Mouse (Mus musculus) myocyte (in vitro differentiated cells): ENCODE results near the gene Nxf1. TPM values are rescaled to one million over a fixed set of nuclear protein-coding genes. Genes with fewer than 3 reads are reported as not detected.

Experiments used
- H3K27me3 ChIP-seq: one replicate; pipeline ENCODE4 v1.6.1; 2011; ENCODE audit not compliant: control insufficient read depth, insufficient read depth, insufficient read length
- H3K36me3 ChIP-seq: one replicate; pipeline ENCODE4 v1.6.1; 2011; ENCODE audit not compliant: control insufficient read depth, insufficient read depth
- H3K4me2 ChIP-seq: one replicate; pipeline ENCODE4 v1.6.1; 2011; ENCODE audit warnings: low read depth, control low read depth
- H3K4me3 ChIP-seq: one replicate; pipeline ENCODE4 v1.5.1; 2011; ENCODE audit warnings: mild to moderate bottlenecking, control low read depth, moderate library complexity
- H3K79me2 ChIP-seq: one replicate; pipeline ENCODE4 v1.6.1; 2011; ENCODE audit not compliant: control insufficient read depth, insufficient read depth
- H3ac ChIP-seq: one replicate; pipeline ENCODE4 v1.6.1; 2011; ENCODE audit not compliant: control insufficient read depth, insufficient read length
- CEBPB ChIP-seq: IDR thresholded peaks from 2 replicates; pipeline ENCODE4 v1.6.1; 2011; ENCODE audit warnings: mild to moderate bottlenecking, moderate library complexity; ENCODE audit not compliant: poor library complexity, insufficient read depth, severe bottlenecking
- E2F4 ChIP-seq: IDR thresholded peaks from one replicate; pipeline ENCODE4 v1.6.1; 2011; ENCODE audit warnings: mild to moderate bottlenecking, control low read depth, moderate library complexity; ENCODE audit not compliant: insufficient read depth
- MAX ChIP-seq: IDR thresholded peaks from one replicate; pipeline ENCODE4 v1.6.1; 2011; ENCODE audit warnings: low read depth, mild to moderate bottlenecking, control low read depth
- MYOD1 ChIP-seq, 3 experiments: IDR thresholded peaks; one replicate each; pipeline ENCODE4 v1.6.1; 2011; ENCODE audit warnings: control low read depth in 2 of 3, low read depth in 2 of 3, mild to moderate bottlenecking in 2 of 3, moderate library complexity in 1 of 3; ENCODE audit not compliant: insufficient read length in 2 of 3, control insufficient read depth in 1 of 3
- MYOG ChIP-seq, 3 experiments: IDR thresholded peaks; one replicate each; pipeline ENCODE4 v1.6.1; 2011; ENCODE audit warnings: control low read depth in 2 of 3, low read depth in 2 of 3, mild to moderate bottlenecking in 2 of 3; ENCODE audit not compliant: insufficient read length in 2 of 3, control insufficient read depth in 1 of 3, insufficient read depth in 1 of 3
- POLR2A ChIP-seq: IDR thresholded peaks from one replicate; pipeline ENCODE4 v1.6.1; 2011; ENCODE audit warnings: low read depth, mild to moderate bottlenecking, control low read depth, moderate library complexity; ENCODE audit not compliant: insufficient read length
- POLR2AphosphoS2 ChIP-seq: IDR thresholded peaks from one replicate; pipeline ENCODE4 v1.6.1; 2011; ENCODE audit warnings: low read depth, control low read depth; ENCODE audit not compliant: insufficient read length
- REST ChIP-seq: IDR thresholded peaks from one replicate; pipeline ENCODE4 v1.6.1; 2011; ENCODE audit warnings: mild to moderate bottlenecking, control low read depth, moderate library complexity; ENCODE audit not compliant: insufficient read depth, insufficient read length
- SRF ChIP-seq: IDR thresholded peaks from one replicate; pipeline ENCODE4 v1.6.1; 2011; ENCODE audit warnings: low read depth; ENCODE audit not compliant: control insufficient read depth, insufficient read length
- TCF12 ChIP-seq: IDR thresholded peaks from one replicate; pipeline ENCODE4 v1.6.1; 2011; ENCODE audit warnings: mild to moderate bottlenecking, control low read depth; ENCODE audit not compliant: poor library complexity, insufficient read depth, severe bottlenecking
- TCF3 ChIP-seq: IDR thresholded peaks from one replicate; pipeline ENCODE4 v1.6.1; 2011; ENCODE audit warnings: low read depth, control low read depth; ENCODE audit not compliant: insufficient read length
- USF1 ChIP-seq: IDR thresholded peaks from one replicate; pipeline ENCODE4 v1.6.1; 2011; ENCODE audit warnings: low read depth, mild to moderate bottlenecking, control low read depth, moderate library complexity
- polyA plus RNA-seq: library from polyadenylated mRNA; unstranded; fragments of >200 nt; fragmentation: generic; extraction: Trizol; gene quantifications from one replicate; pipeline ENCODE4 v1.2.1, GENCODE M21; 2012; ENCODE audit warnings: missing spikeins

Gene Nxf1
- polyA plus RNA-seq, 1 experiment: 64.3 TPM

GRCm38 (mm10) chr19:8757471-8757998, 662 bp downstream of the Nxf1 start:
- peaks cover 19% of the 10 kb centered on the region for H3K36me3 ChIP-seq
- peak overlapping the region; percentile 92 for H3K4me2 ChIP-seq
- H3ac ChIP-seq: peak overlapping the region; percentile 96
- no peak for TF ChIP-seq POLR2AphosphoS2
- no peak for TF ChIP-seq CEBPB
- TF ChIP-seq USF1: no peak
- no peak for TF ChIP-seq SRF
- TF ChIP-seq MAX: no peak
- no peak for TF ChIP-seq MYOD1 (IDR thresholded peaks at IDR 0.05; ENCODE audit: control insufficient read depth in 1 of 3, insufficient read length in 2 of 3, low read depth in 2 of 3)
- no peak for TF ChIP-seq REST
- TF ChIP-seq MYOG (IDR thresholded peaks at IDR 0.05; ENCODE audit: control insufficient read depth in 1 of 3, insufficient read depth in 1 of 3, insufficient read length in 2 of 3, low read depth in 2 of 3): no peak
- TF ChIP-seq TCF12: no peak
- H3K27me3 ChIP-seq: no peaks in the 10 kb centered on the region
- H3K79me2 ChIP-seq: peaks cover 70% of the 10 kb centered on the region
- peak overlapping the region; percentile 77 for H3K4me3 ChIP-seq

DNA sequence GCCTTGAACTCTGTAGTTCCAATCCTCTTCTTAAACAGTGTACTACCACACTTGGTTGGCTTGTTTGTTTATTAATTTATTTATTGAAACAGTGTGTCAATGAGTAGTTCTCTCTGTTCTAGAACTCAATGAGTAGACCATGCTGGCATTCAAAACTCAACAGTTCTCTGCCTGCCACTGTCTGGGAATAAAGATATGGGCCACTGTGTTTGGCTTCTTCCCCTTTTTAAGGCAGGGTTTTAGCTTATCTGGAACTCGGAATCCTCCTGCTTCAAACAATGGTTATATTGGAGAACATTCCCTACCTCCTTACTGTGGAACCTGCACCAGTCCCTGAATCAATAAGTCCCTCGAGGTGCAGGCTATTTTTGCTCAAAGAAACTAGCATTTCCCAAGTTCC, 2.0 kb downstream of the Nxf1 start:
- TF ChIP-seq USF1 (no peak), REST (no peak)
- no peaks in the 10 kb centered on the region for H3K27me3 ChIP-seq
- H3K36me3 ChIP-seq: peaks cover 10% of the 10 kb centered on the region
- H3ac ChIP-seq: no peak overlapping the region
- H3K79me2 ChIP-seq: peaks cover 70% of the 10 kb centered on the region
- H3K4me3 ChIP-seq: no peak overlapping the region
- H3K4me2 ChIP-seq: peak overlapping the region; percentile 92

GRCm38 (mm10) chr19:8760757-8761156, 3.9 kb downstream of the Nxf1 start:
- no peaks in the 10 kb centered on the region for H3K27me3 ChIP-seq
- H3ac ChIP-seq: no peak overlapping the region
- no peak overlapping the region for H3K4me3 ChIP-seq
- TF ChIP-seq MYOG (IDR thresholded peaks at IDR 0.05; ENCODE audit: control insufficient read depth in 1 of 3, insufficient read depth in 1 of 3, insufficient read length in 2 of 3, low read depth in 2 of 3) (no peak), POLR2A (no peak), SRF (no peak), REST (no peak), CEBPB (no peak), USF1 (no peak)
- H3K36me3 ChIP-seq: peaks cover 20% of the 10 kb centered on the region
- H3K79me2 ChIP-seq: peaks cover 59% of the 10 kb centered on the region
- H3K4me2 ChIP-seq: no peak overlapping the region

DNA sequence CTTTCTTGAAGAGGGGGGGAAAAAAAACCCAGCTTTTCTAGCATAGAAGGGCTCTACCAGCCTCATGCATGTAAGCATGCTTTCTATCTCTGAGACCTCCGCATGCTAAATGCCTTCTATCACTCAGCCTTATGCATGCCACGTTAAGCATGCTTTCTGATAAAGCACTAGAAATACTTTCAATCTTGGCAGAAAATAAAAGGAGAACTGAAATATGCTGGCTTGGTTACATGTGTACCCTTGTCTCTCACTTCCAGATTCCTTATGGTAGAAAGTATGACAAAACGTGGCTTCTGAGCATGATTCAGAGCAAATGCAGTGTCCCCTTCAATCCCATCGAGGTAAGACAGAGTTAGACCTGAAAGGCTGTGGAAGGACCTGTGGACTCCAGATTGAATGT, 6.4 kb downstream of the Nxf1 start:
- Histone ChIP-seq H3K27me3 (no peaks in the 10 kb centered on the region), H3K79me2 (peaks cover 42% of the 10 kb centered on the region), H3K4me2 (no peak overlapping the region), H3K36me3 (peaks cover 43% of the 10 kb centered on the region), H3K4me3 (no peak overlapping the region), H3ac (no peak overlapping the region)
- no peak for TF ChIP-seq MAX
- TF ChIP-seq TCF3: no peak
- TF ChIP-seq USF1: no peak
- no peak for TF ChIP-seq CEBPB
- TF ChIP-seq POLR2AphosphoS2: no peak
- TF ChIP-seq POLR2A: no peak
- TF ChIP-seq MYOG (IDR thresholded peaks at IDR 0.05; ENCODE audit: control insufficient read depth in 1 of 3, insufficient read depth in 1 of 3, insufficient read length in 2 of 3, low read depth in 2 of 3): no peak
- TF ChIP-seq TCF12: no peak
- TF ChIP-seq MYOD1 (IDR thresholded peaks at IDR 0.05; ENCODE audit: control insufficient read depth in 1 of 3, insufficient read length in 2 of 3, low read depth in 2 of 3): no peak
- TF ChIP-seq REST: no peak
- no peak for TF ChIP-seq E2F4
- TF ChIP-seq SRF: no peak

DNA sequence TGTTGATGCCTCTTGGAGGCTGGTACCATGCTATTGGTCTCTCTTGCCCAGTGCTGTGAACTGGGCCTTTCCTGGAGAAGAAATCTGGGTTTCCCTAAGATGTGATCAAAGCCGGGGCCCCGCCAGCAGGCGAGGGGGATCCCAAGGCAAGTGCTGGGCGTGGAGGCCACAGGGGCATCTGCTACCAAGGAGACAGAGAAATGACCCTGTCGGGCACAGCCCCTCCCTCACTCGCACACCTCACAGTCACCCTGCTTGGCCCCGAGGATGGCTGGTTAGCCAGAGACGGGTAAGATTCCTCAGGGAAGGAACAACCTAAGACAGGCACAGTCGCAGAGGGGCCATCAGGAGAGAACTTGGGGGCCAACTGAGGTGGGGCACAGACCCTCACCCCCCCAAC, 8.7 kb downstream of the Nxf1 start:
- Histone ChIP-seq H3ac (no peak overlapping the region), H3K79me2 (peaks cover 22% of the 10 kb centered on the region), H3K4me2 (no peak overlapping the region), H3K27me3 (no peaks in the 10 kb centered on the region), H3K36me3 (peaks cover 57% of the 10 kb centered on the region), H3K4me3 (no peak overlapping the region)
- TF ChIP-seq TCF3 (no peak), USF1 (no peak), SRF (no peak), MYOD1 (IDR thresholded peaks at IDR 0.05; ENCODE audit: control insufficient read depth in 1 of 3, insufficient read length in 2 of 3, low read depth in 2 of 3) (no peak), POLR2A (no peak), REST (no peak), POLR2AphosphoS2 (no peak), MAX (no peak), CEBPB (no peak), E2F4 (no peak), TCF12 (no peak), MYOG (IDR thresholded peaks at IDR 0.05; ENCODE audit: control insufficient read depth in 1 of 3, insufficient read depth in 1 of 3, insufficient read length in 2 of 3, low read depth in 2 of 3) (no peak)
